Mouse (Mus musculus): Measurements from ENCODE around the gene Slc2a6. TPM values are rescaled to one million over a fixed set of nuclear protein-coding genes. Genes with fewer than 3 reads are reported as not detected.

Gene Slc2a6
- total RNA-seq, 2 experiments from 2014 or later: 0.16 to 0.27 TPM

DNA sequence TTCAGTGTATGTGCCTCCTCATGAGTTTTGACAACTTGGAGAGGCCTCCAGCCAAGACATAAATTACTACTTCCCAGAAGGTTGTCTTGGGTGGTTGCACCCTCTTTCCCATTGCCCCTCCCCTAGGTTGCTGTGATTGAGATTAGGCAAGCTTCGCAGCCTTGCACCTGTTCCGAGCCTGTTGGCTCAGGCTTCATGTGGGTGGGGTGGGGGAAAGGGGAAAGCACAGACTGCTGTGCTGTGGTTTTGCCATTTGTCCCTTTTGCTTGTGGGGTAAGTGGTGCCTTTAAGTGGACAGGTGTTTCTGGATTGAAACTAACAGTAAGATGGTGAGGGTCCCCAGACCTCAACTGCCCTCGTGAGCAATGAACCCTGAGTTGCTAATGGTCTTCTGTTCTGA, 8.2 kb upstream of the Slc2a6 start:
- DNase-seq: no peak

DNA sequence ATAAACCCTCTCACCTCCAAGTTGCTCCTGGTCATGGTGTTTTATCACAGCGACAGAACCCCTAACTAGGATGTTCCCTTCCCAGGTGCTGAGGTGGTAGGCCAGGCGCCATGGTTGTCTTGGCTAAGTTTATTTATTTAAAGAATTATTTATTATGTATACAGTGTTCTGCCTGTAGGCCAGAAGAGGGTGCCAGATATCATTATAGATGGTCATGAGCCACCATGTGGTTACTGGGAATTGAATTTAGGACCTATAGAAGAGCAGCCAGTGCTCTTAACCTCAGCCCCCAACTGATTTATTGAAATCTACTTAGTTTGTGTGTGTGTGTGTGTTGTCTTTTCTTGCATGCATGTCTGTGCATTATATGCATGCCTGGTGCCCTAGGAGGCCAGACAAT, 4.6 kb upstream of the Slc2a6 start:
- no peak for DNase-seq

DNA sequence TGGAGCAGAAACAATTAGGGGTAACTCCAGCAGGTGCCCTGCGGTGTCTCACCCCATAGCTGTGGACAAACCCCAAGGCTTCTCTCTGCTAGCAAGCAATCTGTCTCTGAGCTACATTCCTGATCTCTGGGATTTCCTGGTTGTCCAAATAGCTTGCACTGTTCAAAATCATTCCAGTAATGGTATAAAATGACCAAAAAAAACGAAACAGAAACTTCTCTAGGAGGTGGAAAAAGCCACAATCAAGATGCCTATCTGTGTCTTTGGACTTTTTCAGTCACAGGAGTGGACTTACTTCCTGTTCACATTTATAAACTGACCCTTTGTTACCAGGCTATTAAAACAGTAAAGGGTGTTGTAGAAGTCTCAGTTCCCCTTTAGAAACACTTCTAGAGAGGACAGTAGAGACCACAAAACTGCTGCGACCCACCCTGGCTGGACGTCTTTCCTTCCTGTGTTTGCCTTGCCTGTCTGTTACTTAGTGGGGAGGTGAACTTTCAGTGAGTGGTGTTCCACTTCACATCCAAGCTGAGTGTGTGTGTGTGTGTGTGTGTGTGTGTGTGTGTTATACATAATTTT, 728 bp upstream of the Slc2a6 start:
- DNase-seq: no peak

DNA sequence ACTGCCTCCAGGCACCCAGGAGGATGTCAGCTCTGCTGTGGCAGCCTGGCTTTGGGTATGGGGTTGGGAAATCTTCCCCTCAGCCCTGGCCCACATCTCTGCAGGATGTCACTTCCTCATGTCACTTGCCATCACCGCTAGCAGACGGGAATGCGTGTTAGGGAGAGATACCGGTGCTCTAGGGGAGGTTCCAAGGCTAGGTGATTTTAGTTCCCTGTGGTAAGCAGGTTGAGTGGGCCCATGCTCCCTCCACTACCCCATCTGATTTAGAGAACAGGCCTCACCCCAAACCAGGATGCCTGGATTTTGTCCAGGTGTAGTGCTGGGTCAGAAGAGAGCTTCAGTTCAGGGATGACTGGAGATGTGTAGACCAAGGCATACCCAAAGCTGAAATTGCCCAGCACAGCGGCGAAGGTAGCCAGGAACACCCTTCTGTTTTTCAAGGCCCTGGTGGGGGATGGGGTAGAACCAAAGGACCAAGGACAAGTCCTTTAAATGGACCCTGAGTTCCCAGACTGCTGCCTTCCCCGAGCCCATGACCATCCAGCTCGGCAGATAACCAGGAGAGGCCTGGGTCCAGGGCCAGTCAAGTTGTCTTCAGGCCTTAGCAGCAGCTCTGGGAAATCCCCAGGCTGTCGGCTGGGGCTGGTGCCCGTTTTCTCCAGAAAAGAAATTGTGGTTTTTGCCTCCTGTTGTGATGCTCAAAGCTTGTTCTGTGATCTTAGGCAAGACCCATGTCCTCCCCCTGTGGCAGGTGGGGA, 761 bp downstream of the Slc2a6 start:
- no peak for DNase-seq

DNA sequence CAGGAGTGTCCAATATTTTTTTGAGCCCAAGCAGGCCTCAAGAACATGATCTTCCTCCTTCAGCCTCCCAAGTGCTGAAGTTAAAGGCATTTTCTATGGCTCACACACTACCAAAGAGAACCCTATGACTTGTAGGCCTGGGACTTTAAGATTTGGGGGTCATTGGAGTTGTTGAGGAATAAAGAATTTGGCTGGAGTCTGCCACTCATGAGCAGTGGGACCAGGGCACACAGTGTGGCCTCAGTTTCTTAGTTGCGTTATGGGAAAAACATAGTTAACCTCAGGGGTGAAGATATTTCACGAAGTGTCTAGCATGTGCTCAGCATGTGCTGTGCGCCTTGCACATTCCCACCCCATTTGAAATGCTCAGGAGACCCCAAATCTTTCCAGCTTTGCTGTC, 1.5 kb downstream of the Slc2a6 start:
- DNase-seq: no peak

DNA sequence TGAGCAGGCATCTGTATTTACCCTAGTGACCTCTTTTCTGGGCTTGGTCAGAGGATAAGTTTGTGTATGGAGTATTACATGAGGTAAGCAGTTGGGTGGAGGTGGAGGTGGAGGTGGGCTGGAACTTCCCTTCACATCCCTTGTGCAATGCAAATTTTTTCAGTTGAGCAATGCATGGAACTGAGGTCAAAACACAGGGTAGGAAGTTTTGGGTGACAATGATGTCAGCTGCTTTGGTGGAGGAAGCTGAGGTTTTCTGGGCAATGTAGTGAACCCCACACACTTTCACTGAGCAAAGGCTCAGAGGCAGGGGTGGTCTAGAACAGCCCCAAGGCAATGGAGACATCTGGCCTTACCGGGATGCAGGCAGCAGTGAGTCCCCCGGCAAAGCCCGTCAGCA, 2.3 kb downstream of the Slc2a6 start:
- no peak for DNase-seq

DNA sequence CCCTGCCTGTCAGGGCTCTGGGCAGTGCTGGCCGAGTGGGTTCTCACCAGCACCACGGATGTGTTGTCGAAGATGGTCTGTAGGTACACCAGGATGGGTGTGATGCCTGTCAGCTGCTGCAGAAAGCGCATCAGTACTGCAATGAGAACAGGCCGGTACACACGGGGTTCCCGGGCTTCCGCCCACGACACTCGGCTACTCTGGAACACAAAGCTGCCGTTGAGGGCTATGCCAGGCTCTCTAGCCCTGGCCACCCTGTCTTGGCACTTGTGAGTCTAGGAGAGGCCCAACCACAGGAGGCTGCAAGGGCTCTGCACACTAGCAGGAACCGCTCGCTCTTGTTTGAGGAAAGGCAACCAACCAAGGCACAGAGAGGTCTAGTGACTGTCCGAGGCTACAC, 3.7 kb downstream of the Slc2a6 start:
- no peak for DNase-seq

DNA sequence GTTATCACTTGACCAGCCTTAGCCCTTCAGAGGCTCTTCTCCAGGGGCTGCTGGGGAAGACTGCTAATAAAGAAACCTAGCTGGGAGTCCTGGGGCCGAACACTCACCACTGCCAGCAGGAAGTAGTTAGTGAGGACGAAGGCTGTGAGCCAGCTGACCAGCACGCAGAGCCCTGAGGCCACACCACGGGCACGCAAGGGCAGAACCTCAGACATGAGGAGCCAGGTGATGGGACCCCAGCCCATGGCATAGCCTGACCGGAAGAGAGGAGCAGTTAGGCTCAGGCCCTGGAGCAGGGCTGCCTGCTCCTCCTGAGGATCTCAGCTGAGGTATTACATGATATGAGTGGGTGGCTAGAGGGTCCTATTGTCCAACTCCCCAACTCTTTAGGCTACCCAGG, 5.2 kb downstream of the Slc2a6 start:
- no peak for DNase-seq

DNA sequence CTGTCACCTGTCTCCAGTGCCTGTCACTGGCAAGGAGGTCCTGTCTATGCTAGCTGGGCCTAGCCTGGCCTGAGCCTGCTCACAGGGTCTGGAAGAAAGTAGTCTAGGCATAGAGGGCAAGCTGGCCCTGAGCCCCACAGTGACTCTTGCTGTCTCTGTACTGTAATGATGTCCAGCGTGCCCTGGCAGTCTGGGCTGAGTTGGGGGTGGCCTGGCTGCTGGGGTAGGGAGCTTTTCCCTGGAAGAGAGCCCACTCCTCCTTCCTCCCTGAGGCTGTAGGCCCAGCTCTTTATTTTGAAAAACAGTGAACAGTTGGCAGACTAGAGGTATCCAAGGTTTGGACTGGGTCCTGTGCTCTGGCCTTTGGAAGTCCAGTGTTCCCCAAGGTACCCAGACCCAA, 6.7 kb downstream of the Slc2a6 start:
- DNase-seq: no peak

DNA sequence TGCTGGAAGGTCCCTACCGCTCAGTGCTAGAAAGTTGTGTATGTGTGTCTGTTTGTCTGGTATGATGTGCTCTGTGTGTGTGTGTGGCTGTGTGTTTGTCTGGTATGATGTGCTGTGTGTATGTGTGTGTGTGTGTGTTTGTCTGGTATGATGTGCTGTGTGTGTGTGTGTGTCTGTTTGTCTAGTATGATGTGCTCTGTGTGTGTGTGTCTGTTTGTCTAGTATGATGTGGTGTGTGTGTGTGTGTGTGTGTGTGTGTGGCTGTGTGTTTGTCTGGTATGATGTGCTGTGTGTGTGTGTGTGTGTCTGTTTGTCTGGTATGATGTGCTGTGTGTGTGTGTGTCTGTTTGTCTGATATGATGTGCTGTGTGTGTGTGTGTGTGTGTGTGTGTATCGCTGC, 8.3 kb downstream of the Slc2a6 start:
- no peak for DNase-seq

DNA sequence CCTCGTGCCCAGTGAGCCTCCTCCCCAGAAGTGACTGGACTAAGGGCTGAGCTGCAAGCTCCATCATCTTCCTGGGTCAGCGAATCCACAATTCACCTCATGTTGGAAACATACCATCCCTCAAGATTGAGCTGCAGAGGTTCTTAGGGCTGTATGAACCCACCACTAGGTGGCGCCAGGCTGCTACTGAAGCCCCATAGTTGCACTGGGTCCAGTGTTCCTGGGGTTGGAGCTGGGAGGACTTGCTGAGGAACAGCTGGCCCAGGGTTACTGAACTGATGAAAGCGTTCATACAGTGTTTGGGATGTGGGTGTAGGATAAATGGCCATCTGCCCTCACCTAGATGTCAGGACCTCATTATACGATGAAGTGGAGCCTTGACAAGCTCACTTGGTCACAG, 10.0 kb downstream of the Slc2a6 start:
- peak; percentile 84 for DNase-seq

DNA sequence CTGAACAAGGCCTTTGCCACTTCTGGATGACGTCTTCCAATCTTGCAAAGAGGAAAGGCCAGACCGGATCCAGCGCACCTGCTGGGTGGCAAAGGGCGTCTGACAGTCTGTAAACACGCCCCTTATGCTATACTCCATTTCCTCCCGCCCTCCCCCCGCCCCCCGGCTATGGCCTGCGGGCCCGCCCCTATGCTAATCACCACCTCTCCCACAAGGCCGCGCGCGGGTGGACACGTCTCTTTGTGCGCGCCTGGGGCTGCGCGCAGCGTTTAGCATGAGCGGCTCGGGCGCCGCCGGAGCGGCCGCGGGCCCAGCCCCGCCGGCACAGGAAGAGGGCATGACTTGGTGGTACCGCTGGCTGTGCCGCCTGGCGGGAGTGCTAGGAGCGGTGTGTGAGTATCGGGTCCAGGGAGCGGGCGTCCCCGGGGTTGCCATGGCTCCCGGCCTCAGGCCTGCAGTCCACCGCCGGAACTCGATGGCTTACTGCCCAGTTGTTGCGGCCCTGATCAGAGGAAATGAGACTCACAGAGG, 18.0 kb downstream of the Slc2a6 start, which contains the start of gene Cacfd1:
Gene Cacfd1, plus strand, starts transcription at position 213 of the 531 bp plus-strand sequence.
- DNase-seq: peak; percentile 84

DNA sequence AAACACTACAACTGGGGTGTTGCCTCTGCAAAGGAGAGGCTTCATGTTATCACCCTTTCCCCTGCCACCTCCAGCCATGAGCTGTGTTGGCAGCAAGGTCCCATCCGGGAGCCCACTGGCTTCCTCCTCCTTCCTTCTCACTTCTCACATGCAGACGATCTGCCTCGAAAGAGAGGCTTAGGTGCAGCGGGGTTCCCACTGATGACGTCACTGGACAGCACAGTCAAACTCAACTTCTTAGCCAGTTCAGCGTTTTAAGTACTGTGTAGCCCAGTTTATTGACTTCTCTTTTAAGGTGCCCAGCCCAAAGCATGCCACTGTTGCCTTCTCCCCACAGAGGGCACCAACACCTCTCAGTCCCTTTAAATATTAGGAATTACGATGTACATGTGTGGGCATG, 20.1 kb downstream of the Slc2a6 start:
- no peak for DNase-seq

DNA sequence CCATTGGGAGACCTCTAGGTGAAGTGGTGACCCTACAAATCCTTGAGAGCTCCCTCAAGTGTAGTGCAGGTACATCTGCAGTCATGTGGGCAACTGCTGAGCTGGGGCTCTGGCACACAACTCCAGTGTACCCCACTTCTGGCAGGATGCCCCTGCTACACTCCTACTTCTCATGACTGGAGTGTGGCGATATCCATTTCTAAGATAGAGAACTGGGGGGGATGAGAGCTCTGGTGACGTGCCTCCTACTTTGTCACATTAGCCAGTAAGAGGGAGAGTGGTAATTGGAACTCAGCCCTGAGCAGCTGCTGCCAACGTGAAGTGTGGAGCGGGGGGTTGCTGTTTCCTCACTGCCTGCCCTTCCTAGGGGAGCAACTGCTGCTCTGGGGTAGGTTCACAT, 21.5 kb downstream of the Slc2a6 start:
- no peak for DNase-seq

DNA sequence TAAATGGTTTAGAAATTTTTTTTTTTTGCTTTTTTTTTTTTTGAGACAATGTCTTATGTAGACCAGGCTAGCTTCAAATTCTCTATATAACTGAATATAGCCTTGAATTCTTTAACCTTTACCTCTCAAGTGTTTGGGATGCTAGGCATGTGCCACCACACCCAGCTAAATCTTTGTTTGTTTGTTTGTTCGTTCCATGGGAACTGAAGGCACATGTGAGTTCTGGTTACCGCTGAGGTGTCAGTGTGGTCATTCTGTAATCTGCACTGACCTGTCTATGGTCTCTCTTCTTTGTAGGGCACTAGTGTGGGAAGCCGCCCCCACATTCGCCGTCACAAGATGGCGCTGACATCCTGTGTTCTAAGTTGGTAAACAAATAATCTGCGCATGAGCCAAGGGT, 29.8 kb downstream of the Slc2a6 start:
- DNase-seq: no peak

DNA sequence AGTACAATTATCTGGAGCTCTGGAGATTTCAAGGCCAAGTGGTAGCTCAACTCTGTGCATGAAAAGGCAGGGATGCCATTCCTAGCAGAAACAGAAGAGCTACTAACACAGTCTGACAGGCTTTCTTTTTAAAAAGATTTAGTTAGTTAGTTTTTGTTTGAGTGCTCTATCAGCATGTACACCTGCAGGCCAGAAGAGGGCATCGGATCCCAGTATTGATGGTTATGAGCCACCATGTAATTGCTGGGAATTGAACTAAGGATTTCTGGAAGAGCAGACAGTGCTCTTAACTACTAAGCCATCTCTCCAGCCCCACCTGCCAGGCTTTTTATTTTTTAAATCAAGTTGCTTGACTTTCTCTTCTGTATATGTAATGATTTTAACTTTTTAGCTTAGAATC, 30.3 kb downstream of the Slc2a6 start:
- no peak for DNase-seq

DNA sequence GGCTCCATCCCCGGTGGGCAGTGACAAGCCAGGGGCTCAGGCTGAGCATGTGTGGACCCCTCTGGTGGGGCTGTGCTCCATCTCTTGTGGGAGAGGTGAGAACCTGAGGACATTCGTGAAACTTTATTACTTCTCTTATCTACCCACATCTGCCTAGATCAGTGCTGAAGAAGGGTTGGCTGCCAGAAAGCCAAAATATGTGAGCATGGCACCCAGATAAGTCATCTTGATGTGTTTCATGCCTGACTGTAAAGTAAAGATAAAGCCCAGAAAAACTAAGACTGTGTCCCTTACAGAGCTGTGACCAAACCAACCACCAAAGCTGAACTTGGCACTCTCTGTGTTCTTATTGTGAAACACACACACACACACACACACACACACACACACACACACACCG, 33.9 kb downstream of the Slc2a6 start:
- no peak for DNase-seq

DNA sequence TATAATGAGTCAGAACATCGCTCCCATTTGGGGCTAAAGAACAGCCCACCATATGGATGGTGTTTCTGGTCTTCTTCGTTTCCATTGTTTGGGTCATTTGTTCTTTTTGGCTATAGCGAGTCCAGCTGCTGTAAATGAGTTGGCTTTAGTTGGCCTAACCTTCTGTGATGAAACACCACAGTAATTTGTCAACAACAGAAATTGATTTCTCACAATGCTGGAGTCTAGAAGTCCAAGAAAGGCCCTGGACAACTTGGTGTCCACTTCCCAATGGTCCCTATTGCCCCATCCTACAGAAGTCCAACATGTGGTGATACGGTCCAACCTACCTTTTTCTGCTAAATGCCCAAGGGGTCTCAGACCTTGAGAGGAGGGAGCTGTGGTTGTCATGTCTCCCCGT, 43.2 kb downstream of the Slc2a6 start:
- no peak for DNase-seq

DNA sequence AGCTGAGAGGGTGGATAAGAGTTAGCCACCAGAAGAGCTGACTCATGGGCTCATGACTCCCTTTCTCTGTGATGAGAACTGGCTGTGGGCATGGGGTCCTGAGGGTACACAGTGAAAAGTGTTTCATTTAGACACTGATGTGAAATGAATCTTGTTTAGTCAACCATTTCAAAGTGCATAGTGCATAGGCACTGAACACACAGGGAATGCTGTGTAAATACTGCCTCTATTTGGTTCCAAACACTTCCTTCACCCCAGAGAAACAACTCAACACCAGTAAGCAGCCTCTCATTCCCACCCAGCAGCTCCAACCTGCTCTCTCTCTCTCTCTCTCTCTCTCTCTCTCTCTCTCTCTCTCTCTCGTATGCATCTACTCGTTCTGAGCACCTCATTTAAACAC, 43.6 kb downstream of the Slc2a6 start:
- DNase-seq: no peak

DNA sequence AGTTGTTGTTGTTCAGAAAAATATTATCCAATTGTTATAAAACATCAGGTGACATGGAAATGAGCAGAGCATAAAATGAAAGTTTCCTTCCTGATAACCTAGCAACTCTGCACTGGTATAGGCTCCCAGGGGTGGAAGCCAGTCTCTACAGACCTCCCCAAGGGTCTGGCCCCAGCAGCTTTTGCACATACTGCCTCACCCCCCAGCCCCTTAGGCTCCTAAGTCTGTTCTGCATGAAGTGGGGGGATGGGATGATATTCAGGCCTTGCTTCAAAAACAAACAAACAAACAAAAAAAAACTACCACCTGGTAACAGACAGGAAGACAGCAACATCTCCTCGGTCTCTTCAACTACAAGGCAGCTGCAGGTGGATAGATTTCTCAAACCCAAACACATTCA, 47.4 kb downstream of the Slc2a6 start:
- DNase-seq: no peak

DNA sequence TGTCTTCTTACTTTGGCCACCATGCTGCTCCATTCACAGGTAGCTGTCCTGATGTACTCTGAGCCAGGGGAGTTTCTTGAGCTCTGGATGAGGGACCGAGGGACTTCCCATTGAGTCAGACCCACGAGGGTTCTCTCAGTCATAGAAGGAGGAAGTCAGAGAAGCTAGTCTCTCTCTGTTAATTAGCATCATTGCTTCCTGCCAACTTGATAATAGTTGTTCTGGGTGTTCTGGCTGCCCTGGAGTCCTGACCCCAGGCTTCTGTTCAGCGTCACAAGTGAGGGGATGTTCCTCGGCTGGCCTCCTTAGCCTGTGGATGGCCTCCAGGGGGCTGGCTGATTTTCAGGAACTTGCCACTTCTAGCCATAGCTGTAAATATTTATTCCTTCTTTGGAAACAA, 53.8 kb downstream of the Slc2a6 start:
- DNase-seq: no peak

DNA sequence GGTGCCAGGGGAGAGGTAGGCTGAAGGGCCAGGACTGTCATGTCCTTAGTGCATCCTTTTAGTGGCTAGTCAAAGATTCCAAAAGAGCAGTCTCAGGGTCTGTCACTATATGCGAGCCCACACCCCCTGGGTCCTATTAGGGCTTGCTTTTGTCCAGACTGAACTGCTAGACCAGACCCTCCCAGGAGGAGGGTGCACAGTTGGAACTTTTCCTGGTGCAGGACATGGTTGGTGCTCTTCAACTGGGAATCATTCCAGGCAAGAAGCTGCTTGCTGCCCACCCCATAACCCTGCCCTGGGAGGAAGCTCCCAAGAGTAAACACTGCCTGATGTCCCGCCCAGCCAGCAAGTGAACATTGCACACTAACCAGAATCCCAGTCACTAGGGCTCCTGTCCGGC, 54.7 kb downstream of the Slc2a6 start, which contains the start of gene Adamts13:
Gene Adamts13, plus strand, starts transcription at position 301 of the 400 bp plus-strand sequence.
- DNase-seq: no peak
